Mouse (Mus musculus) MEL (cell line): ENCODE results near the gene 4930402K13Rik.
A peak's percentile ranks its signal among the peaks of the same experiment; 100 is the strongest.

ENCODE experiments used
- CHD1 ChIP-seq: IDR thresholded peaks from 2 replicates; pipeline ENCODE4 v1.6.1; 2012; ENCODE audit warnings: low read depth, mild to moderate bottlenecking, inconsistent platforms, low read length, improper control_type of control experiment
- CTCF ChIP-seq, 3 experiments: IDR thresholded peaks in 2 of 3; conservative IDR thresholded peaks in 1 of 3; 2 replicates each; pipeline ENCODE4 v1.5.1; 2011 to 2012; ENCODE audit warnings: low read length in 3 of 3, low read depth in 2 of 3, mild to moderate bottlenecking in 2 of 3, improper control_type of control experiment in 1 of 3, inconsistent platforms in 1 of 3, mixed read lengths in 1 of 3, moderate library complexity in 1 of 3; ENCODE audit not compliant: control insufficient read depth in 1 of 3, insufficient read depth in 1 of 3, poor library complexity in 1 of 3, severe bottlenecking in 1 of 3
- E2F4 ChIP-seq: IDR thresholded peaks from 2 replicates; pipeline ENCODE4 v1.6.1; 2011; ENCODE audit warnings: low read depth, low read length, improper control_type of control experiment, borderline replicate concordance
- EP300 ChIP-seq, 2 experiments: IDR thresholded peaks; 2 replicates each; pipeline ENCODE4 v1.6.1; 2011; ENCODE audit warnings: improper control_type of control experiment in 2 of 2, low read length in 2 of 2, low read depth in 1 of 2, mild to moderate bottlenecking in 1 of 2
- GABPA ChIP-seq: IDR thresholded peaks from 2 replicates; pipeline ENCODE4 v1.6.1; 2012; ENCODE audit warnings: low read depth, mild to moderate bottlenecking, inconsistent platforms, low read length, improper control_type of control experiment, moderate library complexity
- HCFC1 ChIP-seq: IDR thresholded peaks from 2 replicates; pipeline ENCODE4 v1.6.1; 2012; ENCODE audit warnings: low read depth, mild to moderate bottlenecking, inconsistent platforms, low read length, improper control_type of control experiment, moderate library complexity
- MAX ChIP-seq: IDR thresholded peaks from 2 replicates; pipeline ENCODE4 v1.6.1; 2011; ENCODE audit warnings: low read length, improper control_type of control experiment
- MAZ ChIP-seq: IDR thresholded peaks from 2 replicates; pipeline ENCODE4 v1.6.1; 2012; ENCODE audit warnings: low read depth, mild to moderate bottlenecking, inconsistent platforms, low read length, improper control_type of control experiment
- POLR2A ChIP-seq, 2 experiments: IDR thresholded peaks; 2 replicates each; pipeline ENCODE4 v1.6.1; 2011 to 2012; ENCODE audit warnings: low read length in 2 of 2, mild to moderate bottlenecking in 2 of 2, control low read depth in 1 of 2, improper control_type of control experiment in 1 of 2, low read depth in 1 of 2, moderate library complexity in 1 of 2; ENCODE audit not compliant: control insufficient read depth in 1 of 2, insufficient read depth in 1 of 2, poor library complexity in 1 of 2
- POLR2AphosphoS2 ChIP-seq: IDR thresholded peaks from 2 replicates; pipeline ENCODE4 v1.6.1; 2011; ENCODE audit warnings: low read length, improper control_type of control experiment
- POLR2AphosphoS5 ChIP-seq: IDR thresholded peaks from 2 replicates; pipeline ENCODE4 v1.6.1; 2012; ENCODE audit warnings: low read depth, borderline replicate concordance, mild to moderate bottlenecking, inconsistent platforms, low read length, moderate library complexity, mixed read lengths
- RAD21 ChIP-seq: IDR thresholded peaks from 2 replicates; pipeline ENCODE4 v1.6.1; 2011; ENCODE audit warnings: mild to moderate bottlenecking, low read depth, low read length, improper control_type of control experiment
- SMC3 ChIP-seq: IDR thresholded peaks from 2 replicates; pipeline ENCODE4 v1.6.1; 2011; ENCODE audit warnings: low read depth, low read length, improper control_type of control experiment
- USF2 ChIP-seq, 2 experiments: IDR thresholded peaks; 2 replicates each; pipeline ENCODE4 v1.6.1; 2011 to 2012; ENCODE audit warnings: improper control_type of control experiment in 2 of 2, low read length in 2 of 2, borderline replicate concordance in 1 of 2, inconsistent platforms in 1 of 2, low read depth in 1 of 2, mild to moderate bottlenecking in 1 of 2; ENCODE audit not compliant: insufficient read depth in 1 of 2

DNA sequence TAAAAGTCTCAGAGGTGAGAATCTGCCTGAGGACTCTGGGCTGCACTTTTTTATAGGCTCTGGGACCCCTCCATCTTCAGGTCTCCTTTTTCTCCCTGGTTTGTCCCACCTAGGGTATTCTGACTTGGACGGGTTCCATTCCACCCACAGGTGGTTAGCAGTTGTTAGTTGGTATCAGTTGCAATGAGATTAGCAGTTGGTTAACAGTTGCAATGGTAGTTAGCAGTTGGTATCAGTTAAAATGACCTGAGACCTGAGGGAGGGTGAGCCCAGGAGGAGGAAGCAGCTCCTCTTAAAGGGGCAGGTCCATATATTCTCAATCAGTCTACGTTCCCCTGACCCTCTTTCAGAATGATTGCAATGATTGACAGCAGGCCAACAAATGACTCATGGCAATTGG is 6.0 kb downstream of the 4930402K13Rik start:
- TF ChIP-seq POLR2AphosphoS5 (no peak), CTCF (IDR thresholded peaks at IDR 0.05 in 2 of 3, conservative IDR thresholded peaks at IDR 0.05 in 1 of 3; ENCODE audit: control insufficient read depth in 1 of 3, insufficient read depth in 1 of 3, low read depth in 2 of 3, low read length in 3 of 3, poor library complexity in 1 of 3, severe bottlenecking in 1 of 3) (no peak), POLR2A (IDR thresholded peaks at IDR 0.05; ENCODE audit: control insufficient read depth in 1 of 2, insufficient read depth in 1 of 2, low read depth in 1 of 2, low read length in 2 of 2, poor library complexity in 1 of 2) (no peak), RAD21 (no peak), HCFC1 (no peak), CHD1 (no peak), EP300 (IDR thresholded peaks at IDR 0.05; ENCODE audit: low read depth in 1 of 2, low read length in 2 of 2) (peak in 1 of 2 experiments; percentile 64; a peak in 2 of 4 replicates), MAX (no peak), SMC3 (no peak), POLR2AphosphoS2 (no peak), GABPA (no peak), E2F4 (no peak), MAZ (no peak), USF2 (IDR thresholded peaks at IDR 0.05; ENCODE audit: borderline replicate concordance in 1 of 2, insufficient read depth in 1 of 2, low read depth in 1 of 2, low read length in 2 of 2) (no peak)
